In the genomic region with DNA sequence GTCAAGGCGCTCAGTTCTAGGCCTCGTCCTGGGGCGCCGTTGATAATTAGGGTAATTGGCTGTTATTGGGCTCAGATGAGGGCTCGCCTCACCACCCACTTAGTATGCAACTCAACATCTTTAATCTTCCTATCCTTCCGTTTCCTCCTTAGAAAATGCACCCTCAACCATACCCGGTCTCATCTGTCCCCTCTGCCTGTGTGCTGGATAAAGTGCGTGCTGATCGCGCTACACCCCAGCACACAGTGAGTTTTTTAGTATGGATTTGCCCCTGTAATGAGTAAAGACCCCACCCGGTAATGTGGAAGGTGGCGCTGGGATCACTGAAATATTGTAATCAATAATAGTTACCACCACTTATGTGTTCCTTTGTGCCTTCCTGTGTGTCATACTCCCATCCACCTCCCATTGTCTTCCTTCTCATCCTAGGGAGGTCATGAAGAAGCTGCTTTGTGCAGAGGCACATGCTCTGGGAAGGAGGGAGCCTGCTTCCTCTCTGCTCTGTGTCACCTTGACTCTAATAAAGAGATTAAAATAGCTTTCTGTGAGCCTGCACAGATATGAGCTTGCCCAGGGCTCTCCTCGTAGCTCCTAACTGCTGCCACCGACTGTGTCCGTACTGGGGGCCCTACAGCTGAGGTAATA, we compare ENCODE assay signal across 8 mouse cellular contexts. TPM values are rescaled to one million over a fixed set of nuclear protein-coding genes. Genes with fewer than 3 reads are reported as not detected.
A peak's percentile ranks its signal among the peaks of the same experiment; 100 is the strongest.
DNase-seq lines count a peak whose midpoint lies in the region; ATAC-seq and TF ChIP-seq lines count a peak whose summit lies in the region.

No protein-coding gene starts in this region.

- no peaks in the 10 kb centered on the region for H3K36me3 ChIP-seq in hindbrain, embryonic 13.5 days
- H3K36me3 ChIP-seq in midbrain, embryonic 13.5 days: no peaks in the 10 kb centered on the region

- WGBS in lung, adult 2 months: 4% methylated on average over 15 of the region's 15 CpGs
- WGBS in hindbrain, embryonic 13.5 days: 9% methylated on average over 15 of the region's 15 CpGs
- 11% methylated on average over 15 of the region's 15 CpGs for WGBS in midbrain, embryonic 13.5 days

- no peak for TF ChIP-seq POLR2A in lung, adult 2 months (IDR thresholded peaks at IDR 0.05; ENCODE audit: borderline replicate concordance, extremely low read depth, low read depth, low read length)
- no peak for TF ChIP-seq POLR2A in cortical plate, adult 2 months (IDR thresholded peaks at IDR 0.05; ENCODE audit: extremely low read depth, insufficient read depth, low read length)

- H3K4me1 ChIP-seq in lung, adult 2 months (ENCODE audit: control insufficient read depth, insufficient read depth, low read length): peaks cover 6% of the 10 kb centered on the region
- peaks cover 2% of the 10 kb centered on the region; the same call in 1 of the 2 replicates for H3K4me1 ChIP-seq in cortical plate, adult 2 months (ENCODE audit: control insufficient read depth, insufficient read depth, low read length)
- H3K4me1 ChIP-seq in hindbrain, embryonic 13.5 days (replicated peaks): peaks cover 30% of the 10 kb centered on the region
- H3K4me1 ChIP-seq in midbrain, embryonic 13.5 days (replicated peaks): peaks cover 30% of the 10 kb centered on the region

- no peak for DNase-seq in lung, adult 2 months
- DNase-seq in lung, adult 18-20 months: no peak
- no peak for DNase-seq in spleen, adult 18-20 months
- no peak for DNase-seq in spleen, postnatal 10 days (ENCODE audit: low spot score in 2 of 2)
- DNase-seq in thymus, postnatal 10 days (ENCODE audit: low spot score in 2 of 2): no peak

- H3K4me2 ChIP-seq in hindbrain, embryonic 13.5 days: peak overlapping the region; percentile 88
- peak overlapping the region; percentile 77 for H3K4me2 ChIP-seq in midbrain, embryonic 13.5 days (replicated peaks)

- H3K9ac ChIP-seq in hindbrain, embryonic 13.5 days: peak overlapping the region; percentile 91
- H3K9ac ChIP-seq in midbrain, embryonic 13.5 days (replicated peaks): peak overlapping the region; percentile 88

- H3K4me3 ChIP-seq in lung, adult 2 months (replicated peaks; ENCODE audit: extremely low read depth, low read depth, low read length): peak overlapping the region; percentile 93
- peak overlapping the region; percentile 59 for H3K4me3 ChIP-seq in cortical plate, adult 2 months (ENCODE audit: insufficient read depth, low read length)
- H3K4me3 ChIP-seq in hindbrain, embryonic 13.5 days: peak overlapping the region; percentile 79
- H3K4me3 ChIP-seq in midbrain, embryonic 13.5 days (replicated peaks): peak overlapping the region; percentile 70

- no peak for TF ChIP-seq CTCF in lung, adult 2 months (IDR thresholded peaks at IDR 0.05; ENCODE audit: insufficient read depth, low read length)
- TF ChIP-seq CTCF in cortical plate, adult 2 months (IDR thresholded peaks at IDR 0.05; ENCODE audit: extremely low read depth, insufficient read depth, low read length): no peak

- ATAC-seq in hindbrain, embryonic 13.5 days (ENCODE audit: low FRiP score): peak; percentile 26
- ATAC-seq in midbrain, embryonic 13.5 days: peak; percentile 9

- H3K9me3 ChIP-seq in hindbrain, embryonic 13.5 days: no peaks in the 10 kb centered on the region
- H3K9me3 ChIP-seq in midbrain, embryonic 13.5 days: no peaks in the 10 kb centered on the region

- H3K27ac ChIP-seq in cortical plate, adult 2 months (ENCODE audit: insufficient read depth, low read length): no peak overlapping the region
- H3K27ac ChIP-seq in hindbrain, embryonic 13.5 days: peak overlapping the region; percentile 88
- peak overlapping the region; percentile 84 for H3K27ac ChIP-seq in midbrain, embryonic 13.5 days

- no peaks in the 10 kb centered on the region for H3K27me3 ChIP-seq in hindbrain, embryonic 13.5 days
- no peaks in the 10 kb centered on the region for H3K27me3 ChIP-seq in midbrain, embryonic 13.5 days

RNA-seq across cellular contexts. Expression of gene Trappc6a, which starts 0.9 kb away (rescaled TPM):
- 63.1 and 93.4 TPM in 2 replicates for polyA plus RNA-seq in lung, adult 2 months (2012; rRNA removed)
- polyA plus RNA-seq in cortical plate, adult 2 months (2012; rRNA removed): 22.6 TPM in 2 replicates
- polyA plus RNA-seq in hindbrain, embryonic 13.5 days (2015; fragmentation: Nextera tagmentation; extraction: Ambion mirVana): 43.9 and 44.9 TPM in 2 replicates
- 36.6 and 43.3 TPM in 2 replicates for polyA plus RNA-seq in midbrain, embryonic 13.5 days (2015; fragmentation: Nextera tagmentation; extraction: Ambion mirVana)

RNA-seq across cellular contexts. Expression of gene Bloc1s3, which starts 0.9 kb away (rescaled TPM):
- polyA plus RNA-seq in lung, adult 2 months (2012; rRNA removed): 12.2 and 12.9 TPM in 2 replicates
- polyA plus RNA-seq in cortical plate, adult 2 months (2012; rRNA removed): 7.6 and 7.9 TPM in 2 replicates
- 3.2 and 3.5 TPM in 2 replicates for polyA plus RNA-seq in hindbrain, embryonic 13.5 days (2015; fragmentation: Nextera tagmentation; extraction: Ambion mirVana)
- 2.9 and 4.5 TPM in 2 replicates for polyA plus RNA-seq in midbrain, embryonic 13.5 days (2015; fragmentation: Nextera tagmentation; extraction: Ambion mirVana)

RNA-seq across cellular contexts. Expression of gene Nkpd1, which starts 8.6 kb away (rescaled TPM):
- polyA plus RNA-seq in lung, adult 2 months (2012; rRNA removed): 0.62 and 17.3 TPM in 2 replicates
- 0.98 and 1.1 TPM in 2 replicates for polyA plus RNA-seq in cortical plate, adult 2 months (2012; rRNA removed)
- 0.32 and 0.50 TPM in 2 replicates for polyA plus RNA-seq in hindbrain, embryonic 13.5 days (2015; fragmentation: Nextera tagmentation; extraction: Ambion mirVana)
- polyA plus RNA-seq in midbrain, embryonic 13.5 days (2015; fragmentation: Nextera tagmentation; extraction: Ambion mirVana): 0.08 and 0.11 TPM in 2 replicates

RNA-seq across cellular contexts. Expression of gene Exoc3l2, which starts 45.9 kb away (rescaled TPM):
- polyA plus RNA-seq in lung, adult 2 months (2012; rRNA removed): 2.7 and 3.4 TPM in 2 replicates
- 0.06 and 0.23 TPM in 2 replicates for polyA plus RNA-seq in cortical plate, adult 2 months (2012; rRNA removed)
- polyA plus RNA-seq in hindbrain, embryonic 13.5 days (2015; fragmentation: Nextera tagmentation; extraction: Ambion mirVana): 0.38 and 0.43 TPM in 2 replicates
- polyA plus RNA-seq in midbrain, embryonic 13.5 days (2015; fragmentation: Nextera tagmentation; extraction: Ambion mirVana): 0.24 and 0.32 TPM in 2 replicates

RNA-seq across cellular contexts. Expression of gene Mark4, which starts 50.4 kb away (rescaled TPM):
- polyA plus RNA-seq in lung, adult 2 months (2012; rRNA removed): 29.2 and 34.3 TPM in 2 replicates
- polyA plus RNA-seq in cortical plate, adult 2 months (2012; rRNA removed): 52.0 and 55.4 TPM in 2 replicates
- 16.1 TPM in 2 replicates for polyA plus RNA-seq in hindbrain, embryonic 13.5 days (2015; fragmentation: Nextera tagmentation; extraction: Ambion mirVana)
- polyA plus RNA-seq in midbrain, embryonic 13.5 days (2015; fragmentation: Nextera tagmentation; extraction: Ambion mirVana): 13.9 and 16.3 TPM in 2 replicates
